Mouse (Mus musculus): ENCODE measurements around the gene Arhgef12.

Gene Arhgef12

DNA sequence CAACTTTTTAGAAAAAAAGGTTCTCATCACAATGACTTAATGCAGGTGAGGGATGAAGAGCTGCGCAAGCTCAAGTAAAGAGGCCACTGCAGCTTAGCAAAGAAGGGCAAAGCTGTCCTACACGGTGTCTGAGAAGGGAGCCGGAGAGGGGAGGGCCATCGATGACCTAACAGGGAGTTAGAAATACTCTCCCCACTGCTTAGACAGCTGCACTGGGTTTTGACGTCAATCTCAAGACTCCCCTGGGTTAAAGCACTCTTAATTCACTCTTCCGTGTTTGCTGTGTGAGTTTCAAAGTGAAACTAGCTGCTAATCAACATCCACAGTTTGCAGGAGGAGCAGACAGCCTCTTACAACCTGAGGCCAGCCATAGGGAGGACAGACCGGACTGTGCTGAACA lies 30.9 kb downstream of the Arhgef12 start:
- no peak for DNase-seq (ENCODE audit: low spot score)

DNA sequence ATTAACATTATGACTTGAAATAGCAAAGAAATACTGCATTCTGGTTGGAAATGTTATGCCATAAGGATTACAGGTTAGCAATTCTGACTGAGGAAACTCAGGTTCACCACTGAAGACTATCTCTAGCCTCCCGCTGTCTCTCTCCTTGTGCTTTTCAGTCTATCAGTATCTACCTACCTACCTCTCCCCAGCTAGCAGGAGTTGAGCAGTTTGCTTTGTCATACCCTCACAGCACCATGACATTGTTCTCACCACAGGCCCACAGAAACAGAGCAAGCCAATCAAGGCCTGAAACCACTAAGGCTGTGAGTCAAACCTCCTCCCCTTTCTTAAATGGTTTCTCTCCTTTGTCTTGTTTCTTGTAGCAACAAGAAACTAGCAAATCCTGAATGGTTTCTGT lies 32.4 kb downstream of the Arhgef12 start:
- no peak for DNase-seq (ENCODE audit: low spot score)

DNA sequence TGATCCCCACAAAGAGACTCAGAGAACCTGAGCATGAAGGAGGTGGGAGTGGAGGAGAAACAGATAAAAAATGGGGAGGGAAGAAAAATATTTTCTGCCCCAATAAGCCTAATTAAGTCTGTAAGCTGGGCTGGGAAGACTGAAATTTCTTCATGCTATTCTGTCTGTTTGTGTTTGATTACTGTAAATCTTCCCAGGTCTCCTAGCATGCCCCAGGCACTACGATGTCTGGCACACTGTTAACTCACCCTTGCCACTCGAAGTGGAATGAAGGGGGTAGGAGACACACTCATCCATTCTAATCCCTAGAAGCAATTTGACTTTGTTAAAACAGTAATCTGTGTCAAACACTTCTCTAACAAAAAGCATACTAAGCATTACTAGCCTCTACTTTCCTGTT lies 35.3 kb downstream of the Arhgef12 start:
- no peak for DNase-seq (ENCODE audit: low spot score)

DNA sequence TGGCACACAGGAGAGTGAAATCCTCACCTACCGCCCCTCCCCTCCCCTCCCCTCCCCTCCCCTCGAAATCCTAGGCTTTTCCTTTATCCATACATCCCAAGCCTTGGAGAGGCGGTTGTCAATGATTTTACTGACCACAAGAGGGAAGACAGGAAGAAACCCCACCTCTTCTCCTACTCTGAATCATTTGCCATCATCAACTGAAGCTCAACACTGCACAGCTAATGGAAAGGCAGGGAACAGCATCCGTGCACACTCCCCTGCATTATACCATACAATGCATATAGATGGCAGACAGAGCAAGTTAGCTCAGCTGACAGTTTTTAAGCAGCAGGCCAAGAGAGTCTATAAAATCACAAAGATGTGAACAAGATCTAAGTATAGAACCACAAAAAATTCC lies 35.9 kb downstream of the Arhgef12 start:
- DNase-seq (ENCODE audit: low spot score), result no peak

DNA sequence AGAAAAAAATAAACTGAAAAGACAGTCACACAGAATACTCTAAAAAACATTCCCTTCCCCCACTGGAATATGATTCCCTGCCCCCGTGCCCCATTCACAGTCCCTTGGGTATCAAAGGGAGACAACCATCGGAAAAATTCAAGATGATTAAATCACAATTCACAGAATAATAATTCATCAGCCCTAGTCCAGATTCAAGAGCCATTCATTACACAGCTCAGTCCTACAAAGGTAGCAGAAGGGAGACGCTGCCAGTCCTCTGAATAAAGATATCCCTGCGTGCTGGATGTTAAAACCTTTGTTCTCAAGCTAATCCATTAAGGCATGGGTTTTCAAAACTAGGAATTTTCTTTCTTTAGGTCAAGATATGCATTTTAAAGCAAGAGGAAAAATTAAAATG lies 36.5 kb downstream of the Arhgef12 start:
- DNase-seq (ENCODE audit: low spot score), result no peak

DNA sequence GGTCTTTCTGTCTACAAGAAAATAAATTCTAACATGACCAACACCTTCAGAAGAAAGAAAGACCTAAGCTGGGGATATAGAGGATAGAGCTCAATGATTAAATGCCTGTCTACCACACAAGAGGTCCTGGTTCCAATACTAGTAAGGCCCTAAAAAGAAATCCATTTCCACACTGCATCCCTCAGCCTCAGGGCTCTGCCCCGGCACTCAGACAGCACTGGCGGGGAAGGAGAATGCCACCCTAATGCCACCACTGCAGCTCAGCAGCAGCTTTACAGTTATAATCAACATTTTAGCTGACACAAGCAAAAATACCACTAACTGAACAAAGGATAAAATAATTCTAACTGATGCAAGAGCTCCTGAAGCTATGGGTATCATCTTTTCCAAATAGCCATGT lies 36.9 kb downstream of the Arhgef12 start:
- DNase-seq (ENCODE audit: low spot score), result no peak

DNA sequence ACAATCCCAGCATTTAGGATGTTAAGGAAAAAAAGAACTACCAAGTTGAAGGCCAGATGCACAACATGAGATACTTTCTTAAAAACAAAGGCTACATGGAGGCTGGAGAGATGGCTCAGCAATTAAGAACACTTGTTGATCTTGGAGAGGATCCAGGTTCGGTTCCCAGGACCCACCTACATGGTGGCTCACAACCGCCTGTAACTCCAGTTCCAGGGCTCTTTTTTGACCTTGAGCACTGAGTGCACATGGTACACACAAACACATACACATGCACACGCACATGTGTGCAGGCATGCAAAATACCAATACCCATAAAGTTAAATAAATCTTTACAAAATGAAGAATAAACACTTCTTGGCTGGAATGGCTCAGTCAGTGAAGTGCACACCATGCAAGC lies 39.1 kb downstream of the Arhgef12 start:
- DNase-seq (ENCODE audit: low spot score), result no peak

DNA sequence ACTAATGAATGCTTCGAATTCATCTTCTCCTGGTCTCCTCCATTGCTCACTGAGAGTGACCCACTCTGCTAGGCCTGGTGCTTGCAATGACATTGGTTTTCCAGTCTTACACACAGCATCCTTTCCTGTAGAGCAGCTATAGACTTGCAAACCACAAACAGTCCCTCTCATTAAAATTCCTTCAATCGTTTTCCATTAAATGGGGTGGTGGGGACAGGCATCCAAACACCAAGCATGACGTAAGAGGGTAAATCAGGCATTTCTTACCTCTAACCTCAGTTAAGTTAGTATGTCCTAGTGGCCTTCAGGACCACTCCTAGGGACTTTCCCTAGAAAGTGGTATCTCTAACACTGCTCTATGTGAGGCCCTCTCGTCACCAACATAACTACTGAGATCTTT lies 41.8 kb downstream of the Arhgef12 start:
- DNase-seq (ENCODE audit: low spot score), result no peak

DNA sequence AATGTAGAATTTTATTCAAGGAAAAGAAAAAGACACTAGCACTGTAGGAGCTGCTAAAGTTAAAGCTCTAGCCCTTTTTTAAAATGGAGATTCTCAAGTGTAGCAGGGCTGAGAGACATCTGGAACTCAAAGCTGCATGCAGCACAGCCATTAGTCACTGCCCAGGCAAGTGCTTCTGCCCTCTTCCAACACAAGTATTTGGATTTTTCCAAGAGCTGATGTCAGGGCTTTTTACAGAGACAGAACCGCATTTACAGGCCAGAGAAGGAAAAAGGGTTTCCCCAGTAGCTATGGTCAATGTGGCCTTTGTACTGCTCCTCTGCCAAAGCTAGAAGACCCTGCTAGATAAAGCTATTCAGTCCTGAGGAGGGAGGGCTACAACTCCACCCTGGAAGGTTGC lies 45.5 kb downstream of the Arhgef12 start:
- DNase-seq (ENCODE audit: low spot score), result no peak

DNA sequence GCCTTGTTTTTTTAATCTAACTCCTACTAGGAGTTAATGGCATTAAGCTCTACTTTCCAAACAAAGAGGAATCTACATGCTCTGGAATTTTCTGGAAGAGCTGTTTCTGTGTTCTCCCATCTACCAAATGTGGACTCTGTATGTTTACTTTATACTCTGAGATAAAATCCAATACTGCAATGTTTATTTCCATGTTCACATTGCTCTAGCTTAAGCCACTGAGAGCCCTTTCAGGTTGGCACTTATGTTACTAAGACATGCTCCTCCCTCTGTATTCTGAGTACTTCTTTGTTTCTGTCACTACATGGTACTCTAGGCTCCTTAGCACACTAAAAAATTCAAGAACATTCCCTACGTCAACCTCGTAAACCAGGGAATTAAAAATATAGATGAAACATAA lies 56.6 kb downstream of the Arhgef12 start:
- no peak for DNase-seq (ENCODE audit: low spot score)

DNA sequence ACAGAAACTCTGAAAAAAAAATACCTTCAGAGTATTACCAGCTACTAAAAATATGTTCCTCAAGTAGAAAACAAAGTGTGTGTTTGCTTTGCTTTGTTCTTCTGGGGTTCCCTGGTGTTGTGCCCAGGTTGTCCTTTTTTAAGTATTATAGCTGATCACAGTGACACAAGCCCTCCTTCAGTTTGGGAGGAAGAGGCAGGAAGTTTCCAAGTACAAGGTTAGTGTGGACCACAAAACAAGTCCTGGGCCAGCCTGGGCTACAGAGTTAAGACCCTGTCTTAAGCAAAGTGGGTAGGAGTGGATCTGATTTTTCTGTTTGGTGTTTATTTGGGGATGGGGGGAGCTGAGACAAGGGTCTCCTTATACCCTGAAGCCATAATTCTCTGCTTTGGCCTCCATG lies 62.6 kb downstream of the Arhgef12 start:
- DNase-seq (ENCODE audit: low spot score), result no peak

DNA sequence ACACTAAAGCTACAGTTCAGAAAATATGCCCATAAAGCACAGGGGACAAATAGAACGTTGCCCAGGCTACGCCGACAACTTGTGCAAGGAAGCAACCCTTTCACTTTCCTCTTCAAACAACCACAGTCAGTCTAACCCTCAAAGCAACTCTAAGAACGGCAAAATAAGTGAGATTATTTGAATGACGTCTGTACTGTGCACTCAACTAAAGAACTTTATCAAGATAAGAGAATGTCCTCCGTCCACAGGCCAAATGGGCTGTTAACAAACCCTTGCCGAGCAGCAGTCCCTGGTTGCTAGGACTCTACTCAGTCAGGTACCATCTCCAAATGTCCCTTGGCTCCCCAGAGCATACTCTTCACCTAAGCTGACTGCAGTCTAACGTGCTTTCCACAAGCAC lies 68.6 kb downstream of the Arhgef12 start:
- DNase-seq (ENCODE audit: low spot score), result no peak

DNA sequence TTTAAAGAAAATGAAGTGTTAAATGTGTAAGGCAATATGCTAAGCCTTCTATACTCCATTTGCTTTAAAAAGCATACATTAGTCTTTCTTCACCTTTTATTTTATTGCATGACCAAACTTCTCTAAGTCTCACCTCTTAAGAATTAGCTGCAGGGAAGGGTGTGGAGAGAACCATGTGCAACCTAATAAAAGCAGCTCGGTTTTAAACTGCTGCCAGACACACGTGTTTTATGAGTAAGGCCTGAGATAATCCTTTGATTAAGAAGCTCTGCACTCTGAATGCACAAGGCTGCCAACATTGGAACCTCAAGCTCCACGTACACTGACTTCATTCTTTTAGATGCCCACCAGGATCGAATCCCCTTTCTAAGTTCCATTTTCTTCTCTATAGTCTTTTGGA lies 71.8 kb downstream of the Arhgef12 start:
- no peak for DNase-seq (ENCODE audit: low spot score)

DNA sequence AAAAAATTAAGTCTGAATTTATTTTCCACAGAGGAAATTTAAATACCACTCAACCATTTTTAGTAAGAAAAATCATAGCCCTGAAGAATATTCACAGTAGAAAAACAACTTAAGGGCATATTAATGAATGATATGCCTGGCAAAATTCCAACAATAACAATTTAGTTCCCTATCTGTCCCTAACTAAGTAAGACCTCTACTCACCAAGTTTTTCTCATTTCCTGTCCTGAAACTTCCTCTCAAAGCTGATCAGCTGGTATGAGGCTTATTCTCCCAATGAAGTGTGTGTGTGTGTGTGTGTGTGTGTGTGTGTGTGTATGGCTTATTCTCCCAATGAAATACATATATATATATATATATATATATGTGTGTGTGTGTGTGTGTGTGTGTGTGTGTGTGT lies 72.8 kb downstream of the Arhgef12 start:
- no peak for DNase-seq (ENCODE audit: low spot score)

DNA sequence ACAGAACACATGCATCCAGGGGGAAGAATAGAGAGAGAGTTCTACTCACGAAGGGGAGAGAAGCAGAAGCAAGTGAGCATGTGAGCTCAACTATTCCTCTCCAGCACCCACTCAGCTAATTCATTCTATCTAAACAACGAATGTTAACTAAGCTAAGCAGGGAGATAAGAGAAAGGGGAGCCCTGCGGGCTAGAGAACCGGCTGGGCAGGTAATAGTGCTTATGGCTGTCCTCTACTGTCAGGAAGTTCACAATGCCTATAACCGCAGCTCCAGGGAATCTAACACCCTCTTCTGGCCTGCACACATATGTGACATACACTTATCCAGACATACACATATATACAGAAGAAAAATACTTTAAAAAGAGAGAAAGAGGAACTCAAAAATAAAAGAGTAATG lies 79.3 kb downstream of the Arhgef12 start:
- no peak for DNase-seq (ENCODE audit: low spot score)

DNA sequence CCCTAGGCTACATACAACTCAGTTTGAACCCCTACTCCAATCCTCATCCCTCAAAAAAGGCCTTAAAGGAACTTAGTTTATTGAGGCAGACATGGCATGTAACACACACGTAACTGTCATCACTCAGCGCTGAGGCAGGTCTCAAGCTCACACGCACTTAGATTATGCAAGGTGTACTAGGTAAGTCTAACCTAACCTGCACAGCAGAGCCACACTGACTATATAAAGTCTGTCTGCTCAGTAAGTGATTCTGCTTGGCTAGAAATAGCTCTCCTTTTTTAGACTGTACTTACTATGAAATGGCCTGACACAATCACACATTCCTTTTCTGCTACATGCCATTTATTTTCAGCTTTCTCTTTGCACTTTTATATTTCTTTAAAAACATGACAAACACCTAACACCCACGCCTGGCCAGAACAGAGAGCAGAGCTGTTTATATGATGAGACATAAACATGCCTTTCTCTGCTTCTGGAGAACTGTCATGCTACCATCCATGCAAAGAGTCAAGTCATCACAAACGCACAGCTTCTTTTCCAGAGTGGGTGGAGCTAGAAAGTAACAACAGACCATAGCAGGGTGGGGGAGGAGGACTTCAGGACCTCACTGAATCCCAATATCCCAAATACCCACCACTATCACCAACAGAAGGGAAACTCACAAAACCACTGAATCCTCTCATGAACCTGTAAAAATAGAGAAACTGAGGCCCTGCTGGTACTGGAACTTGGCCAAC lies 85.4 kb downstream of the Arhgef12 start:
- DNase-seq (ENCODE audit: low spot score), result no peak

DNA sequence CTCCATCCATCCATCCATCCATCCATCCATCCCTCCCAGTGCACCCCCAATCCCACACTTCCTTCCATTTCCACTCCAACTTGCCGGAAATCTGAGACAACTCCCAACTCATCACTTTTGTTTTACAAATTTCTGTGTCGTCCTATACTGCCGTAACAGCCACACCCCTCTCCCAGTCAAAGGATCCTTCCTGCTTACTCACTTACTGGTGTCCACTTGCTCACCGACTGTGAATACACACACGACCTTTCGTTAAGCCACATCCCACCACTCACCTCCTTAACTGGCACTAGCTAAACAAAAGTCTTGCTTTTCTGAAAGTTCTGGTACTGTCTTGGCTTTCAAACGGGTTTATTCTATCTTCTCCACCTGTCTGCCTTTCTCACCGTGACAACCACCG lies 87.4 kb downstream of the Arhgef12 start:
- no peak for DNase-seq (ENCODE audit: low spot score)

DNA sequence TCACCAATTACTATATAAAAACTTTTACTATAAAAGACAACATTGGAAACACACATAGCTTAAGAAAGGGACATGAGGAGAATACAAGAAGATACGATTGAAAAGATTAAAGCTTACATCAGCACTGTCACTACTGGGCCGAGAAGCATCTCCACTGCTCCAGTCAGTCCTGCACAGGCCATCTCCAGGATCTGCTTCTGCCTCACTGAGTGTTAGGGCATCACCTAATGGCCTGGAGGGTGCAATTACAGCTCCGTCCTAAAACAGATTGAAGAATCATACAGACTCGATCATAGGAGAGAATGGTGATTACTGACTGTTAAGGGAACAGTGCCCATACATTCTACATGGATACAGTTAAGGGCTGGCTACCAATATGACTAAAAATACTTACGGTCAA lies 91.3 kb downstream of the Arhgef12 start:
- no peak for DNase-seq (ENCODE audit: low spot score)

DNA sequence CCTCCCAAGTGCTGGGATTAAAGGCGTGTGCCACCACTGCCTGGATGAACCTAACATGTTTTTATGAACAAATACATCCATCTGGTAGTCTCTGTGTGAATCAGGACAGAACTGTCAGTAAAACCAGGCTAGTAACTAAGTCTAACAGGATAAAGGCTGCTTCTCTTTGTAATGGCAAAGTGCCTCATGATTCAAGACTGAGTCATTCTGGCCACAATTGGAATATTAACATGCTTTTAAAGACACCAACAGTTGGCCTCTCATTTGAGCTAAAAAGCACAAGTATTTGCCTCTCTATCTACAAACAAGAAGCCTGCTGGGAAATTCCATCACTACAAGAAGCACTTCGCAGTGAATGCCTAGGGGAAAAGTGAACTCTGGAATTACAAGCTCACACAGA lies 91.7 kb downstream of the Arhgef12 start:
- DNase-seq (ENCODE audit: low spot score), result no peak

DNA sequence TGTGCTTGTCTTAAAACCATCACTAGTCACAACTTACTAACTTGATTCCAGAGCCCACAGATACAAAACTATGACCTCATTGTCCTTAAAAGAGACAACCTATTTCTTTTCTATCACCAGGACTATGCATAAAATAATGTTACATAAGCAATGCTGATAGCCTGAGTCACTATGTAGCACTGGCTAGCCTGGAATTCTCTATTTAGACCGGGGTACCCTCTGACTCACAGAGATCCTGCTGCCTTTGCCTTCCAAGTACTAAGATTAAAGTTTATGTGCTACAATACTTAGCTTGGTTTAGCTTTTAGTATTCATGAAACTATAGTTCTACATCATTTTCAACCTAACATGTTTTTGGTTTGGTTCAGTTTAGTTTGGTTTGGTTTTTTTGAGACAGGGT lies 92.2 kb downstream of the Arhgef12 start:
- no peak for DNase-seq (ENCODE audit: low spot score)

DNA sequence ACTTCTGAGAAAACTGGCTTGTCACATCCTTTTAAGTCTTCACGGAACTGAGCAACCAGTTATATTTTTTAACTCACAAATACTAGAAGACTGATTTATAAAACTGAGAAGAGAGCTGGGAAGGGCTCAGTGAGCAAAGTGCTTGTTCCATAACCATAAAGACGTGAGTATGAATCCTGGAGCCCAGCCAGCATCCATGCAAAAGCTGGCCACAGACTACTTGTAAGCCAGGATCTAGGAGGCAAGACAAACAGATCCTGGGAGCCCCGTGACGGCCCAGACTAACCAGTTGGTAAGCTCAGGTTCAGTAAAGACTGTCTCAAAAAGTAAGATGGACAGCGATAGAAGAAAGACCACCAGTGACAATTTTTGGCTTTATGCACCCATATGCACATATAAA lies 94.5 kb downstream of the Arhgef12 start:
- DNase-seq (ENCODE audit: low spot score), result no peak

DNA sequence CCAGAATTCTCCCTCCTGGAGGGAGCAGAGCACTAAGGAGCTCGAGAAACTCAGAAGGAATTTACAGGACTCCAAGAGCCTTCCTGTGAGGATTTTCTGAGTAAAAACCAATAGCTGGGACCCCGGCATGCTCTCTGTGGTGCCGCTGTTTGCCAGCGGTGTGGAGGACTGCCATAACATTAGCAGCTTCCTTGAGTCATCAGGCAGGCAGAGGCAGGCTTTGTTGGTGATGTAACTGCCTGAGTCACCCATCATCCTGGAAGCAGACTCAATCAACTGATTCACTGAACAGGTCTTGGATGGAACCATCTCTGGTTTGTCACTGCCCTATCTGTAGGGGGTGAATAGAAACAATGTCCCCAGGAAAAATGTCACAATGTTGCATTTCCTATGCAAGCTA lies 96.0 kb downstream of the Arhgef12 start:
- no peak for DNase-seq (ENCODE audit: low spot score)

DNA sequence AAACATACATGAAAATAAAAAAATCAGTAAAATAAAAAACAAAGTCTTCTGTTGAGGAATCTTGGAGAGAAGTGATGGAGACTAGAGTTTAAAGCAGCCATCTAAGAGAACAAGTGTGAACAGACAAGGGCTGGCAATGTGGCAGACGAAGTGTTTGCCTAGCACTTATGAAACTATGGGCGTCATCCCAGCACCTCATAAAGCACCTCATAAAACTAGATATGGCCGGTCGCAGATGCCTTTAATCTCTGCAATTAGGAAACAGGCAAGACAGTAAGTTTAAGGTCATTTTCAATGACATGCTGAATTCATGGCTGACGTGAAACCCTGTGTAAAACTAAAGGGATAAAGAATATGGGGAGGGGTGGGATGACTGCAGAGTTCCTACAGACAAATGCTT lies 103.2 kb downstream of the Arhgef12 start:
- no peak for DNase-seq (ENCODE audit: low spot score)

DNA sequence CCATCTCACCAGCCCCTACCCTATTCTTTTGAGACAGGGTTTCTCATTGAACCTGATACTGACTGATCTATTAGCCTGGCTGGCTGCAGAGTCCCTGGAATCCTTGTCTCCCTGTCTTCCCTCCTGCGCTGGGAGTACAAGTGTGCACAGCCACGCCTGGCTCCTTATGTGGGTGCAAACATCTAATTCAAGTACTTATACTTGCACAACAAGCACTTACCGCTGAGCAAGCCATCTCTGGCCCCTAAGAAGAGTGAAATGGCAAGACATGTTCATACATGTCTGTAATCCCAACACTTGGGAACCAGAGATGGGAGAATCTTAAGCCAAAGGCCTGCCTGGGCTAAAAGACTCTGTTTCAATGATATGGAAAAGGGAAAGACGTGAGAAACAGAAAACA lies 104.0 kb downstream of the Arhgef12 start:
- no peak for DNase-seq (ENCODE audit: low spot score)
